Mouse (Mus musculus) Patski (cell line): ENCODE measurements at regions not wholly inside any gene's neighbourhood (a gene's known extent, or its start where the extent isn't known, plus 50 kb on each side); places are given as distances from the start of the nearest gene placed in this dataset.

ENCODE experiments used
- ATAC-seq: fragments of 100-300 bp; one replicate; pipeline ENCODE4 v1.8.0; 2021
- CTCF ChIA-PET: fragments of 350-600 bp; sonication (Branson Sonifier 250); formaldehyde crosslinking; loops from one replicate; lab custom pipeline; 2022; ENCODE audit warnings: inconsistent platforms; lab: Charles Lee
- POLR2A ChIA-PET: fragments of 350-600 bp; sonication (Branson Sonifier 250); formaldehyde crosslinking; loops from one replicate; lab custom pipeline; 2022; ENCODE audit warnings: antibody characterized with exemption, inconsistent platforms; lab: Charles Lee
- DNase-seq: peaks from one replicate; pipeline ENCODE4 v3.0.0-alpha.2; 2011; ENCODE audit warnings: low read depth, low spot score
- H3K27me3 ChIP-seq: fragments of 371-371 bp; one replicate; pipeline ENCODE4 v1.5.1; 2021
- CTCF ChIP-seq: fragments of 100-300 bp; IDR thresholded peaks from one replicate; pipeline ENCODE4 v1.5.1; 2021
- in situ Hi-C: fragments of 300-500 bp; cut with MboI; formaldehyde crosslinking; loops from 3 replicates; pipeline ENCODE4 v1.11.1; 2018; ENCODE audit warnings: low pct_unique_long_range_greater_than_20kb, mixed read lengths

- ATAC-seq (no peak), DNase-seq (no peak)
- in situ Hi-C loops, result no loop called here
- ChIA-PET POLR2A (no interaction called here), CTCF (interaction anchor here (1.4 to 1.6 kb wide), 2 partner anchors 12 to 15 kb away, joined by 3 to 4 read pairs; no protein-coding TSS in a partner anchor)
- no peaks in the 10 kb centered on the region for H3K27me3 ChIP-seq
- TF ChIP-seq CTCF, result no peak
Observed at GRCm38 (mm10) chr12:16131028-16131739, 314.5 kb upstream of the Trib2 start.

DNA sequence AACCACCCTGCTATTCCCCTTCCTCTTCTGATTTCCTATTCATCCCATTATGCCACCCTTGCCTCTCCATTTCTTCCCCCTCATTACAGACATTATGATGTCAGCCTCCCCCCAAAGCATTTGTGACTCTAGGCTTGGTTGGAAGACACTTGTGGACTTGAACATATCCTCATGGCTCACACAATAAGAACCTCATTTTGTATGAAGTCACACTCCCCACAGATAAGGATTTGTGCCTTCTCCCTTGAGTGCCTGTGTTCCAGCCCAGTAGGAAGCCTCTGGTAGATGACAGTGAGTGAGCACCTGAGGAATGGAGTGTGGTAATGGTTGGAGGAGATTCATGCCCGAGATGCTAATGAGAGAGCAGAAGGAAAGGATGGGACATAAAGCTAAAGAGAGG lies 313.9 kb upstream of the Trib2 start:
- ChIA-PET CTCF (interaction anchor here (1.4 to 1.6 kb wide), 2 partner anchors 13 to 15 kb away, joined by 3 to 4 read pairs; no protein-coding TSS in a partner anchor), POLR2A (no interaction called here)
- in situ Hi-C loops, result no loop called here
- no peak for ATAC-seq
- no peak for DNase-seq
- TF ChIP-seq CTCF, result no peak
- no peaks in the 10 kb centered on the region for H3K27me3 ChIP-seq

GRCm38 (mm10) chr12:16129923-16130322 lies 313.2 kb upstream of the Trib2 start:
- no peak for TF ChIP-seq CTCF
- in situ Hi-C loops, result no loop called here
- POLR2A ChIA-PET, result no interaction called here
- DNase-seq (no peak), ATAC-seq (no peak)
- CTCF ChIA-PET, result interaction anchor here (1.6 kb wide), 1 partner anchor 14 kb away, joined by 3 read pairs; no protein-coding TSS in a partner anchor
- H3K27me3 ChIP-seq, result no peaks in the 10 kb centered on the region

DNA sequence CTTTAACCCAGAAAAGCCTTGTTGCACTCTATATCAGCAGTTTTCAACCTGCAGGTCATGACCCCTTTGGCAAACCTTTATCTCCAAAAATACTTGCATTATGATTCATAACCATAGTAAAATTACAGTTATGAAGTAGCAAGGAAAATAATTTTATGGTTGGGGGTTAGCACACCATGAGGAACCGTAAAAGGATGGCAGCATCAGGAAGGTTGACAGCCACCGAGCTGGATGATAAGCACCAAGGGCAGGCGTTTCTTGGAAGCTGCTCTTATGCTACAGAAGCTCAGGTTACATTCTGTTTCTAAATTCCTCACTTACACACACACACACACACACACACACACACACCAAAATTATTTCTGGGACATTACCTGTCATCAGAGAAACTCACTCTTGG lies 312.5 kb upstream of the Trib2 start:
- no peak for DNase-seq
- ChIA-PET POLR2A (no interaction called here), CTCF (interaction anchor here (1.3 to 2.1 kb wide), 4 partner anchors 9 to 40 kb away, joined by 3 to 6 read pairs (median 3); no protein-coding TSS in a partner anchor)
- H3K27me3 ChIP-seq, result no peaks in the 10 kb centered on the region
- ATAC-seq, result no peak
- in situ Hi-C loops, result no loop called here
- TF ChIP-seq CTCF, result no peak

- in situ Hi-C loops, result no loop called here
- H3K27me3 ChIP-seq, result no peaks in the 10 kb centered on the region
- ChIA-PET POLR2A (no interaction called here), CTCF (no interaction called here)
- no peak for DNase-seq
- ATAC-seq, result no peak
- TF ChIP-seq CTCF, result no peak
Observed at GRCm38 (mm10) chr12:16124906-16125305, 308.2 kb upstream of the Trib2 start.

GRCm38 (mm10) chr12:16122353-16123127 lies 305.8 kb upstream of the Trib2 start:
- in situ Hi-C loops, result no loop called here
- no peak for ATAC-seq
- H3K27me3 ChIP-seq, result no peaks in the 10 kb centered on the region
- TF ChIP-seq CTCF, result no peak
- ChIA-PET POLR2A (no interaction called here), CTCF (interaction anchor here (1.6 kb wide), 1 partner anchor 18 kb away, joined by 6 read pairs; no protein-coding TSS in a partner anchor)
- DNase-seq, result no peak

- H3K27me3 ChIP-seq, result no peaks in the 10 kb centered on the region
- TF ChIP-seq CTCF, result no peak
- ChIA-PET CTCF (no interaction called here), POLR2A (no interaction called here)
- in situ Hi-C loops, result no loop called here
- no peak for DNase-seq
- no peak for ATAC-seq
Observed at GRCm38 (mm10) chr12:16121787-16122186, 305.1 kb upstream of the Trib2 start.

GRCm38 (mm10) chr12:16118710-16119109 lies 302.0 kb upstream of the Trib2 start:
- DNase-seq (no peak), ATAC-seq (no peak)
- POLR2A ChIA-PET, result no interaction called here
- H3K27me3 ChIP-seq, result no peaks in the 10 kb centered on the region
- CTCF ChIA-PET, result interaction anchor here (1.4 kb wide), 1 partner anchor 31 kb away, joined by 3 read pairs; no protein-coding TSS in a partner anchor
- in situ Hi-C loops, result no loop called here
- no peak for TF ChIP-seq CTCF

- no peak for DNase-seq
- in situ Hi-C loops, result no loop called here
- no peak for ATAC-seq
- no peaks in the 10 kb centered on the region for H3K27me3 ChIP-seq
- CTCF ChIA-PET, result no interaction called here
- POLR2A ChIA-PET, result no interaction called here
- TF ChIP-seq CTCF, result no peak
Observed at GRCm38 (mm10) chr12:16106946-16107345, 290.2 kb upstream of the Trib2 start.

DNA sequence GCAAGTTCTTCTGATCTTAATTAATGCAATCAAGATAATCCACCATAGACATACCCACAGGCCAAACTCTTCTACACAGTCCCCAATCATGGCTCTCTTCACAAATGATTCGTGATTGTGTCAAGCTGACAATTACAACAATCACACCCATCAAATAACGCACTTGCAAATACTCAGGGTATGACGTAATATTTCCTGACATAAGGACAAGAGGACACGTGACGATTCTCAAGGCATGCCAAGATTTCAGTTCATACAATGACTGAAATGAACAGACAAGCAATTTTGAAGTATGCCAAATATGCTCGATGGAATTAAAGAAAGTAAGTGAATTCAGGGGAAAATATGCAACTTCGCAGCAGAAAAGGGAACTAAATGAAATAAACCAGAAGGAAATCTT lies 282.1 kb upstream of the Trib2 start:
- DNase-seq (no peak), ATAC-seq (no peak)
- POLR2A ChIA-PET, result interaction anchor here (0.9 kb wide), 1 partner anchor 11 kb away, joined by 3 read pairs; no protein-coding TSS in a partner anchor
- no peaks in the 10 kb centered on the region for H3K27me3 ChIP-seq
- CTCF ChIA-PET, result interaction anchor here (1.0 kb wide), 1 partner anchor 10 kb away, joined by 3 read pairs; no protein-coding TSS in a partner anchor
- in situ Hi-C loops, result no loop called here
- TF ChIP-seq CTCF, result no peak

GRCm38 (mm10) chr12:16092643-16093042 lies 275.9 kb upstream of the Trib2 start:
- CTCF ChIA-PET, result no interaction called here
- no peak for TF ChIP-seq CTCF
- POLR2A ChIA-PET, result no interaction called here
- no peak for DNase-seq
- H3K27me3 ChIP-seq, result no peaks in the 10 kb centered on the region
- ATAC-seq, result no peak
- in situ Hi-C loops, result no loop called here
